Mouse (Mus musculus) MEL (cell line): ENCODE measurements at regions not wholly inside any gene's neighbourhood (a gene's known extent, or its start where the extent isn't known, plus 50 kb on each side); places are given as distances from the start of the nearest gene placed in this dataset.

Experiments
- CTCF ChIP-seq, 3 experiments: IDR thresholded peaks in 2 of 3; conservative IDR thresholded peaks in 1 of 3; 2 replicates each; pipeline ENCODE4 v1.5.1; 2011 to 2012; ENCODE audit warnings: low read length in 3 of 3, low read depth in 2 of 3, mild to moderate bottlenecking in 2 of 3, improper control_type of control experiment in 1 of 3, inconsistent platforms in 1 of 3, mixed read lengths in 1 of 3, moderate library complexity in 1 of 3; ENCODE audit not compliant: control insufficient read depth in 1 of 3, insufficient read depth in 1 of 3, poor library complexity in 1 of 3, severe bottlenecking in 1 of 3
- EP300 ChIP-seq, 2 experiments: IDR thresholded peaks; 2 replicates each; pipeline ENCODE4 v1.6.1; 2011; ENCODE audit warnings: improper control_type of control experiment in 2 of 2, low read length in 2 of 2, low read depth in 1 of 2, mild to moderate bottlenecking in 1 of 2
- KAT2A ChIP-seq: conservative IDR thresholded peaks from 2 replicates; pipeline ENCODE4 v1.6.1; 2012; ENCODE audit warnings: low read depth, low read length, improper control_type of control experiment, inconsistent platforms
- MAX ChIP-seq: IDR thresholded peaks from 2 replicates; pipeline ENCODE4 v1.6.1; 2011; ENCODE audit warnings: low read length, improper control_type of control experiment
- POLR2A ChIP-seq, 2 experiments: IDR thresholded peaks; 2 replicates each; pipeline ENCODE4 v1.6.1; 2011 to 2012; ENCODE audit warnings: low read length in 2 of 2, mild to moderate bottlenecking in 2 of 2, control low read depth in 1 of 2, improper control_type of control experiment in 1 of 2, low read depth in 1 of 2, moderate library complexity in 1 of 2; ENCODE audit not compliant: control insufficient read depth in 1 of 2, insufficient read depth in 1 of 2, poor library complexity in 1 of 2
- SIN3A ChIP-seq: IDR thresholded peaks from 2 replicates; pipeline ENCODE4 v1.6.1; 2012; ENCODE audit warnings: low read length, improper control_type of control experiment, inconsistent platforms
- TAL1 ChIP-seq: IDR thresholded peaks from 2 replicates; pipeline ENCODE4 v1.6.1; 2012; ENCODE audit warnings: mild to moderate bottlenecking, inconsistent platforms, low read length, moderate library complexity, mixed read lengths
- TBP ChIP-seq: IDR thresholded peaks from 2 replicates; pipeline ENCODE4 v1.8.0; 2011; ENCODE audit warnings: low read depth, low read length, improper control_type of control experiment
- TCF12 ChIP-seq: IDR thresholded peaks from 2 replicates; pipeline ENCODE4 v1.6.1; 2014; ENCODE audit warnings: low read depth, mild to moderate bottlenecking, inconsistent platforms, low read length, improper control_type of control experiment, moderate library complexity
- UBTF ChIP-seq: IDR thresholded peaks from 2 replicates; pipeline ENCODE4 v1.6.1; 2012; ENCODE audit warnings: low read depth, mild to moderate bottlenecking, inconsistent platforms, low read length, improper control_type of control experiment, moderate library complexity, borderline replicate concordance; ENCODE audit not compliant: insufficient read depth
- ZC3H11A ChIP-seq: IDR thresholded peaks from 2 replicates; pipeline ENCODE4 v1.6.1; 2012; ENCODE audit warnings: low read depth, mild to moderate bottlenecking, inconsistent platforms, low read length, improper control_type of control experiment

DNA sequence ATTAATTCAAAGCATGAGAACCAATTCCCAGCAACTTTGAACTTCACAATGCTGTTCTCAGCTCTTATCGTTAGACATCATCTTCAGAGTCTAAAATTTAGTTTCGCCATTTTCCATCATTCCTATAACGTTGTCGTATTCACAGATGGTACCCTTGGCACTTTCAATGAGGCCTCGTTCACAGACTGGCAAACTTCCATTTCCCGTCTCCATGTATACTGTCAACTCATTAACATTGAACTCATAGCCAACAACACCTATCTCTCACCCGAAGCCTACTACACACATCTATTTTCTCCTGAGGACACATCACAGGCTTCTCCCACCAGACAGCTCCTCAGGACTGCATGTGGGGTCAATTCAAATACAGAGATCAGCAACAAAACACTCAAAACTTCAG, 62.7 kb upstream of the Sh3bp4 start:
- TF ChIP-seq CTCF (IDR thresholded peaks at IDR 0.05 in 2 of 3, conservative IDR thresholded peaks at IDR 0.05 in 1 of 3; ENCODE audit: control insufficient read depth in 1 of 3, insufficient read depth in 1 of 3, low read depth in 2 of 3, low read length in 3 of 3, poor library complexity in 1 of 3, severe bottlenecking in 1 of 3) (no peak), POLR2A (IDR thresholded peaks at IDR 0.05; ENCODE audit: control insufficient read depth in 1 of 2, insufficient read depth in 1 of 2, low read depth in 1 of 2, low read length in 2 of 2, poor library complexity in 1 of 2) (no peak), TBP (no peak), EP300 (IDR thresholded peaks at IDR 0.05; ENCODE audit: low read depth in 1 of 2, low read length in 2 of 2) (no peak), ZC3H11A (no peak), TCF12 (no peak), KAT2A (no peak), MAX (no peak), UBTF (no peak), SIN3A (no peak), TAL1 (no peak)
